Mouse (Mus musculus) liver, adult 2 months (tissue): ENCODE data around the gene Cacng2.

Experiments
- CTCF ChIP-seq: fragments of 200-500 bp; IDR thresholded peaks from 2 replicates; pipeline ENCODE4 v1.5.1; 2011; ENCODE audit warnings: low read depth, low read length, control low read depth
- POLR2A ChIP-seq: fragments of 200-500 bp; IDR thresholded peaks from 2 replicates; pipeline ENCODE4 v1.6.1; 2011; ENCODE audit warnings: low read length, control low read depth; ENCODE audit not compliant: insufficient read depth; ENCODE audit errors: extremely low read depth

- TF ChIP-seq POLR2A (no peak), CTCF (no peak)
Observed at GRCm38 (mm10) chr15:78158335-78158734, 38.5 kb upstream of the Cacng2 start.
